Mouse (Mus musculus) hindbrain, embryonic 15.5 days (tissue): ENCODE measurements at regions not wholly inside any gene's neighbourhood (a gene's known extent, or its start where the extent isn't known, plus 50 kb on each side); places are given as distances from the start of the nearest gene placed in this dataset.

Source experiments
- ATAC-seq: fragments of 200-750 bp; cut with Nextera tagmentation; 2 replicates; pipeline ENCODE4 v1.8.0; 2017; ENCODE audit warnings: low read depth, moderate number of reproducible peaks, moderate TSS enrichment; ENCODE audit not compliant: low FRiP score
- H3K27ac ChIP-seq: fragments of 300-500 bp; sonication (generic); replicated peaks from 2 replicates; pipeline ENCODE4 v1.5.1; 2015; ENCODE audit warnings: mild to moderate bottlenecking, inconsistent platforms
- H3K27me3 ChIP-seq: fragments of 300-500 bp; sonication (generic); 2 replicates; pipeline ENCODE4 v1.6.1; 2015; ENCODE audit warnings: control low read depth, inconsistent platforms
- H3K36me3 ChIP-seq: fragments of 300-500 bp; sonication (generic); 2 replicates; pipeline ENCODE4 v1.6.1; 2015; ENCODE audit warnings: control low read depth, inconsistent platforms
- H3K4me1 ChIP-seq: fragments of 300-500 bp; sonication (generic); replicated peaks from 2 replicates; pipeline ENCODE4 v1.6.1; 2015; ENCODE audit warnings: control low read depth, inconsistent platforms
- H3K4me2 ChIP-seq: fragments of 300-500 bp; sonication (generic); 2 replicates; pipeline ENCODE4 v1.6.1; 2015; ENCODE audit warnings: moderate library complexity, mild to moderate bottlenecking, inconsistent platforms
- H3K4me3 ChIP-seq: fragments of 300-500 bp; sonication (generic); 2 replicates; pipeline ENCODE4 v1.5.1; 2015; ENCODE audit warnings: mild to moderate bottlenecking, inconsistent platforms
- H3K9ac ChIP-seq: fragments of 300-500 bp; sonication (generic); 2 replicates; pipeline ENCODE4 v1.6.1; 2015; ENCODE audit warnings: inconsistent platforms
- H3K9me3 ChIP-seq: fragments of 300-500 bp; sonication (generic); 2 replicates; pipeline ENCODE4 v1.6.1; 2016; ENCODE audit warnings: control low read depth, inconsistent platforms
- WGBS: fragments of 180-500 bp; shearing (Covaris S2); methylation state at CpG from one replicate; pipeline ENCODE4 v1.1.7; 2015; 5-methylcytosine and 5-hydroxymethylcytosine counted together

GRCm38 (mm10) chr6:95179993-95180392, 63.0 kb downstream of the Kbtbd8 start:
- Histone ChIP-seq H3K9me3 (no peaks in the 10 kb centered on the region), H3K27ac (no peak overlapping the region), H3K36me3 (no peaks in the 10 kb centered on the region), H3K27me3 (no peaks in the 10 kb centered on the region), H3K4me3 (no peak overlapping the region), H3K9ac (no peak overlapping the region), H3K4me1 (no peaks in the 10 kb centered on the region), H3K4me2 (no peak overlapping the region)
- ATAC-seq = no peak
- WGBS = 86% methylated on average over 2 of the region's 2 CpGs

- Histone ChIP-seq H3K9me3 (no peaks in the 10 kb centered on the region), H3K27me3 (no peaks in the 10 kb centered on the region; the same call in 1 of the 2 replicates), H3K4me1 (no peaks in the 10 kb centered on the region), H3K27ac (no peak overlapping the region), H3K4me2 (no peak overlapping the region), H3K36me3 (no peaks in the 10 kb centered on the region), H3K9ac (no peak overlapping the region), H3K4me3 (no peak overlapping the region)
- no peak for ATAC-seq
- WGBS = 59% methylated on average over 1 of the region's 1 CpGs
Measured at GRCm38 (mm10) chr6:95182238-95182637, 65.2 kb downstream of the Kbtbd8 start.

- H3K4me2 ChIP-seq = no peak overlapping the region
Measured at GRCm38 (mm10) chr6:95185074-95185931, 68.3 kb downstream of the Kbtbd8 start.

GRCm38 (mm10) chr6:95196631-95197030, 79.6 kb downstream of the Kbtbd8 start:
- no peaks in the 10 kb centered on the region for H3K4me1 ChIP-seq
- no peak overlapping the region for H3K4me3 ChIP-seq
- no peaks in the 10 kb centered on the region for H3K9me3 ChIP-seq
- no peak overlapping the region for H3K9ac ChIP-seq
- no peak overlapping the region for H3K4me2 ChIP-seq
- no peaks in the 10 kb centered on the region for H3K36me3 ChIP-seq
- WGBS = 35% methylated on average over 2 of the region's 2 CpGs
- H3K27me3 ChIP-seq = no peaks in the 10 kb centered on the region
- ATAC-seq = no peak
- H3K27ac ChIP-seq = no peak overlapping the region

More at GRCm38 (mm10) chr6:95185074-95185931, 68.3 kb downstream of the Kbtbd8 start:
- Histone ChIP-seq H3K27ac (no peak overlapping the region), H3K9ac (no peak overlapping the region), H3K4me1 (no peaks in the 10 kb centered on the region), H3K36me3 (no peaks in the 10 kb centered on the region), H3K27me3 (no peaks in the 10 kb centered on the region; the same call in 1 of the 2 replicates), H3K4me3 (no peak overlapping the region), H3K9me3 (no peaks in the 10 kb centered on the region)
- WGBS = 72% methylated on average over 7 of the region's 7 CpGs
- no peak for ATAC-seq

GRCm38 (mm10) chr6:95198611-95199010, 81.6 kb downstream of the Kbtbd8 start:
- H3K9me3 ChIP-seq = no peaks in the 10 kb centered on the region
- no peak overlapping the region for H3K27ac ChIP-seq
- no peak for ATAC-seq
- WGBS = 78% methylated on average over 6 of the region's 6 CpGs
- H3K27me3 ChIP-seq = no peaks in the 10 kb centered on the region
- no peak overlapping the region for H3K9ac ChIP-seq
- H3K4me2 ChIP-seq = no peak overlapping the region
- H3K36me3 ChIP-seq = no peaks in the 10 kb centered on the region
- no peak overlapping the region for H3K4me3 ChIP-seq
- peaks cover 19% of the 10 kb centered on the region for H3K4me1 ChIP-seq

- peak; percentile 83 for ATAC-seq
- Histone ChIP-seq H3K27me3 (no peaks in the 10 kb centered on the region), H3K4me2 (peak overlapping the region; percentile 37), H3K4me3 (no peak overlapping the region), H3K9me3 (no peaks in the 10 kb centered on the region), H3K27ac (peak overlapping the region; percentile 56), H3K36me3 (no peaks in the 10 kb centered on the region), H3K9ac (no peak overlapping the region), H3K4me1 (peaks cover 19% of the 10 kb centered on the region)
- 10% methylated on average over 6 of the region's 6 CpGs for WGBS
Measured at GRCm38 (mm10) chr6:95202291-95202790, 85.3 kb downstream of the Kbtbd8 start.

GRCm38 (mm10) chr6:95202978-95203377, 85.9 kb downstream of the Kbtbd8 start:
- Histone ChIP-seq H3K9me3 (no peaks in the 10 kb centered on the region), H3K27me3 (no peaks in the 10 kb centered on the region), H3K4me3 (no peak overlapping the region), H3K36me3 (no peaks in the 10 kb centered on the region), H3K4me2 (peak overlapping the region; percentile 37), H3K27ac (peak overlapping the region; percentile 56; the same call in 1 of the 2 replicates), H3K4me1 (peaks cover 19% of the 10 kb centered on the region), H3K9ac (no peak overlapping the region)
- 13% methylated on average over 9 of the region's 9 CpGs for WGBS
- ATAC-seq = peak; percentile 73; the same call in 1 of the 2 replicates

GRCm38 (mm10) chr6:95204231-95204630, 87.2 kb downstream of the Kbtbd8 start:
- Histone ChIP-seq H3K27me3 (no peaks in the 10 kb centered on the region), H3K27ac (no peak overlapping the region), H3K36me3 (no peaks in the 10 kb centered on the region), H3K4me2 (no peak overlapping the region), H3K9ac (no peak overlapping the region), H3K4me3 (no peak overlapping the region), H3K4me1 (peaks cover 19% of the 10 kb centered on the region), H3K9me3 (no peaks in the 10 kb centered on the region)
- WGBS = 81% methylated on average over 3 of the region's 3 CpGs
- ATAC-seq = no peak

GRCm38 (mm10) chr6:95207063-95207462, 90.0 kb downstream of the Kbtbd8 start:
- H3K9me3 ChIP-seq = no peaks in the 10 kb centered on the region
- no peaks in the 10 kb centered on the region for H3K27me3 ChIP-seq
- no peak overlapping the region for H3K9ac ChIP-seq
- H3K4me1 ChIP-seq = peaks cover 15% of the 10 kb centered on the region
- 35% methylated on average over 2 of the region's 2 CpGs for WGBS
- no peak overlapping the region for H3K4me2 ChIP-seq
- no peak overlapping the region for H3K4me3 ChIP-seq
- no peaks in the 10 kb centered on the region for H3K36me3 ChIP-seq
- no peak overlapping the region for H3K27ac ChIP-seq
- no peak for ATAC-seq

- H3K9ac ChIP-seq = no peak overlapping the region
- no peaks in the 10 kb centered on the region for H3K36me3 ChIP-seq
- no peaks in the 10 kb centered on the region for H3K27me3 ChIP-seq
- 47% methylated on average over 6 of the region's 6 CpGs for WGBS
- no peak overlapping the region for H3K27ac ChIP-seq
- no peak overlapping the region for H3K4me2 ChIP-seq
- no peaks in the 10 kb centered on the region for H3K9me3 ChIP-seq
- no peak overlapping the region for H3K4me3 ChIP-seq
- no peak for ATAC-seq
- H3K4me1 ChIP-seq = no peaks in the 10 kb centered on the region
Measured at GRCm38 (mm10) chr6:95217431-95217830, 100.4 kb downstream of the Kbtbd8 start.

- H3K27me3 ChIP-seq = no peaks in the 10 kb centered on the region
- no peak overlapping the region for H3K4me3 ChIP-seq
- no peaks in the 10 kb centered on the region for H3K4me1 ChIP-seq
- no peaks in the 10 kb centered on the region for H3K9me3 ChIP-seq
- no peak for ATAC-seq
- no peak overlapping the region for H3K4me2 ChIP-seq
- H3K9ac ChIP-seq = no peak overlapping the region
- no peak overlapping the region for H3K27ac ChIP-seq
- H3K36me3 ChIP-seq = no peaks in the 10 kb centered on the region
- 74% methylated on average over 3 of the region's 3 CpGs for WGBS
Measured at GRCm38 (mm10) chr6:95218830-95219229, 101.8 kb downstream of the Kbtbd8 start.

GRCm38 (mm10) chr6:95223537-95223936, 98.4 kb upstream of the Gm10234 start:
- peak; percentile 68; the same call in 1 of the 2 replicates for ATAC-seq
- H3K9ac ChIP-seq = no peak overlapping the region
- no peaks in the 10 kb centered on the region for H3K36me3 ChIP-seq
- WGBS = 21% methylated on average over 7 of the region's 7 CpGs
- no peaks in the 10 kb centered on the region for H3K4me1 ChIP-seq
- H3K27ac ChIP-seq = no peak overlapping the region
- no peaks in the 10 kb centered on the region for H3K27me3 ChIP-seq
- no peak overlapping the region for H3K4me2 ChIP-seq
- H3K9me3 ChIP-seq = no peaks in the 10 kb centered on the region
- no peak overlapping the region for H3K4me3 ChIP-seq
